Mouse (Mus musculus): Measurements from ENCODE around the gene Alk.

Alk gene

DNA sequence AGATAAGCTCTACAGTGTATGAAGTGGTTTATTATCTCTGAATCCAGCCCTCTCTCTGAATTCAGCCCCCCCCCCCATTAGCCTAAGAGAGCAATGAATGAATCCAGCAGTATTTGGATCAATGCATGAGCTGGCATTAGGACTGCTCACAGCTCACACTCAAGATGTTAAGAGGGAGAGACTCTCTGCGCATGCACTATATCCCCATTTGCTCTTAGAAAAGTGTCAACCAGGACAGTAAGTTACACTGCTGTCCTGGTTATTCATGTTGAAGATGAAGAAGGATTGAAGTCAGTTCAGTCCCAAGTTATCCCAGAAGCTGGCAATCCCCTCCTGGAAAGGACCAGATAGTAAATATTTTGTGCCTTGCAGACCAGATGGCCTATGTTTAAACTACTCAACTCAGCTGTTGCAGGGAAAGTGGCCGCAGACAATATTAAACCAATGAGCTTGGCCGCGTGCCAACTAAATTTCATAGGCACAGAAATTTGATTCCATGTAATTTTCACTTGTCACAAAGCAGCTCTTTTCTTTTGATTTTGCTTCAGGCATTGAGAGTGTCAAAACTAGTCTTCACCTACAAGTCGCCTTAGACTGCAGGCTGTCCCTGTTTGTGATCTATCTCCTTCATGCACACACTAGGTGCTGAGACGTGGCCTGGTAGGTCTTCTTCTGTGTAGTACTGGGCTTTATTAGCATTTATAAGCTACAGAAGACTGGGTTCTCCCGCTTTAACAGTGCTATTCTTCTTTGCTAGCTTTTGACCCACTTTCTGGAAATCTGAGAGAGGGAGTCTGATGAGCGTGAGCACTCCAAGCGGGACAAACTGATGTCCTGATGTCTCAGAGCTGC, 339.0 kb downstream of the Alk start:
- DNase-seq (ENCODE audit: low read depth): no peak

DNA sequence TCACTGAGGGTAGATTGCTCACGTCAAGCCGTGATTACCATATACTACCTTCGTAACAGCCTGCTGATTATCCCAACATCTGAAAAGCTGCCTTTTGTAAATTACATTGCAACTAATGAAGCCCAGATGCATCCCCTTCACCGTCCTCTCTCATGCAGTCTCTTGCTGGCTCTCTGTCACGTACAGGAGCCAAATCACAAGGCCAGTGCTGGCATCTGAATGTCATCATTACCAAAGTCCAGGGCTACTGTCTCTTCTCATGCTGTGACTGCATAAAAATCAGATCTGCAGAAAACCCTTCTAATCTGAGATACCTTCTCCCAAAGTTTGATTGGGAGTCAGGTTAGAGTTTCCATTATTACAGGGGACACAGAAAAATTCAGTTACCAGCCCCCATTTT, 351.0 kb downstream of the Alk start:
- no peak for DNase-seq (ENCODE audit: low read depth)

GRCm38 (mm10) chr17:72251554-72251953, 352.9 kb downstream of the Alk start:
- DNase-seq (ENCODE audit: low read depth): no peak

- no peak for DNase-seq (ENCODE audit: low read depth)
Observed at GRCm38 (mm10) chr17:72250482-72251405, 353.7 kb downstream of the Alk start.

GRCm38 (mm10) chr17:72242036-72242435, 362.4 kb downstream of the Alk start:
- DNase-seq (ENCODE audit: low read depth): peak; percentile 60

DNA sequence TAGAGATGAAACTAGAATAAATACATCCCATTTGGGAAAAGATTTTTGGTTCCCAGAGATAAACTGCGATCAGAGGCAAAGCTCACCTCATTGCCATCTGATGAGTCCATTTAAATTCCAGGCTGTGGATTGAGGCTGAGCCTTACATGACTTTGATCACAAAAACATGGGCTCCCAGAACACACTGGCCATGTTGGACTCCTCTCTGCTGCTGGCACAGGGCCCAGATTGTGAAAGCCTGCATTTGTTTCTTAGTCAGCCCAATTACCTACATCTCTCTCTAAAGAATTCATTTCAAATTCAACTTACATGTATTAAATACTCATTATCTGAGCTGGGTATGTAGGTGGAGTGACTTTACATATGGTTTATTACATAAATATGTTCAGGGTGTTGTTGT, 367.1 kb downstream of the Alk start:
- peak; percentile 43 for DNase-seq (ENCODE audit: low read depth)

DNA sequence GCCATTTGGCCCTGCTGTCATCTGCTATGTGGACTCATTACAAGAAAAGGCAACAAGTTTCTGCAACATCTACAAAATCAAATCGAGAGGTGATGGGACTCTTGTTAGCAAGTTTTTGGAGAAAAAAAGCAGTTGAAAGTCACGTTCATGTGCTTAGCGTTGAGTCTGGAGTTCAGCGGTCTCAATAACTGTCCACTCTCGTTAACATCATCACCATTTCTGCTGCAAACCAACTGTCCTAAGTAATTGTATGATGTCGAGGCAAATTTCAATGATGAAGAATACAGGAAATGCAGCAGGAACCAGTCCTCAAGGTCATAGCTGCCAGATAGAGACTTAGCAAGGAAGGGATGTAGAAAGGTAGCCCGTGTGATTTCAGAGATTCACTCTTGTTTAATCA, 373.5 kb downstream of the Alk start:
- no peak for DNase-seq (ENCODE audit: low read depth)

- no peak for DNase-seq (ENCODE audit: low read depth)
Observed at GRCm38 (mm10) chr17:72218816-72219215, 385.6 kb downstream of the Alk start.

DNA sequence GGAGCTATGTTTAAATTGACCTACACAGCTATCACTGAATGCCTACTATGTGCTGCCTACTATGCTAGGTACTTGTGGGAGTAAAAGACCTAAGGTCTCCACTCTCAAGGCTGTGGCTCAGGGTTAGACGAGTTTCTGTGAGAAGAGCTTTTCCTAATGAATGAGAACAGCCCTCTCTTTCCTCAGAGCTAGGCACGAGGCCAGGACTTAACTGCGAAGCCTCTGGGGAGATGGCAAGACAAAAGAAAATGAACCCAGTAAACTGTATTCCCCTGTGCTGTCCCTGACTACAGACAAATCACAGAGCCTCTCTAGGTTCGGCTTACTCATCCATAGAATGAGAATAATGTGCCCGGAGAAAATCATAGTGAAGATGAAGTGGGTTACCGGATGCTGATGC, 406.9 kb downstream of the Alk start:
- no peak for DNase-seq (ENCODE audit: low read depth)

DNA sequence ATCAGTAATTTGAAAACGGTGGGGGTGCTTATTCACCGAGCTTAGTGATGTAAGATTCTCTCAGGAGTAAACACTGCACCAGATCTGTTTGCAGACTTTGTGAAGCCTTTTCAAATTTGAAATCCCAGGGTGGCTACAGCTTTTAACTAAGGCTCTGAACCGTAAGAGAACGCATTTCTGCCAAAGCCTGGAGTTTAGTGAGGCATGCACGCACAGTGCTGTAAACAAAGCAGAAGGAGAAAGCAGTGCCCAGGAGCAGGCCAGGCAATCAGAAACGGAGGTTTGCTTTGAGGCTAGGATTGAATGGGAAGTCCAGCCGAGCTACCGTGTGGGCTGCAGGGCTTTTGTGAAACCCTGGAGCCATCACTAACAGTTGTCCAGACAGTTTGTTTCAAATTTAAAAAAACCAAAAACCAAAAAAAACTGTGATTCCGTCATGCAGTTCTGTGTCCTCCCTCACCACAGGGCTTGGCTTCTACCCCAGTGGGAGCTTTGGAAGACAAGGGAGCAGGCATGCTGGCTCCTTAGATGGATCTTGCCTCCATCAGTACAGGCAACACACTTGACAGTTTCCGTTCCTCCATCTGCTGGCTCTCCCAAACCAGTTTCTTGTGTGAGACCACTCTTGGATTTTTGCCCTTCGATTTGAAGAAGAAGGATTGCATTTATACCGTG, 409.3 kb downstream of the Alk start:
- no peak for DNase-seq (ENCODE audit: low read depth)

DNA sequence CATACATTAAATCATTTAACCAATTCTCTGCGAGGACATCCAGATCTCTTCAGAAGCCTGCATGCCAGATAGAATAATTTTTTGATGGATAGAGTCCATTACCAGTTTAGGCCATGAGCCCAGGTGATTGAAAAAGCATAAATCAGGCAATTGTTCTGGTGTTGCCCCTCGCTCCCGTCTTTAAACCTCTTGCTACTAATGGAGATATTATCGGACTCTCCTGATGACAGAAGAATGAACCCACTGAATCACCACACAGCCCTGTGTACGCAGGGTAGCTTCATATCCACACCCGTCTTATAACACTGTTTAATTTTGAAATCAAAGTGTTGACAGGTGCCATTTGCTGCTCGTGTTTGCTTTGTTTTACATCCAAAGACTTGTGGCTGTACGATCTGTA, 413.9 kb downstream of the Alk start:
- no peak for DNase-seq (ENCODE audit: low read depth)

DNA sequence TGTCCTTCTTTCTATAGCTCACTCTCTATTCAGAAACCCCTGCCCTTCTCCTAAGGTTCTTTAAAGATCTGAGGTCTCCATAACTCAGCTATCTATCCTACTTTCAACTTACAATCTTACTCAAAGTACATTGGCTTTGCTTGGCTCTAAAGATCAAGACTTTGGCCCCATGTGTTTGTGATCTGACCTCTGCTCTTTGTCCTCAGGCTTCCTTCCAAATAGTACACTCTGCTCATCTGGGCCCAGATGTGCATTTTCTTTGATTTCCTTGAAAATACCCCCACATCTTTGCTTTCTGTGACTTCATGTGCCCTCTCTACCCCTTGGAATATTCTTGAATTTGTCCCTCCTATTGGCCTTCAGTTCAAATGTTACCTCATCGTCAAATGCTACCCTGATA, 417.4 kb downstream of the Alk start:
- DNase-seq (ENCODE audit: low read depth): no peak

- DNase-seq (ENCODE audit: low read depth): no peak
Observed at GRCm38 (mm10) chr17:72182414-72182813, 422.0 kb downstream of the Alk start.

GRCm38 (mm10) chr17:72180200-72180599, 424.2 kb downstream of the Alk start:
- DNase-seq (ENCODE audit: low read depth): no peak

DNA sequence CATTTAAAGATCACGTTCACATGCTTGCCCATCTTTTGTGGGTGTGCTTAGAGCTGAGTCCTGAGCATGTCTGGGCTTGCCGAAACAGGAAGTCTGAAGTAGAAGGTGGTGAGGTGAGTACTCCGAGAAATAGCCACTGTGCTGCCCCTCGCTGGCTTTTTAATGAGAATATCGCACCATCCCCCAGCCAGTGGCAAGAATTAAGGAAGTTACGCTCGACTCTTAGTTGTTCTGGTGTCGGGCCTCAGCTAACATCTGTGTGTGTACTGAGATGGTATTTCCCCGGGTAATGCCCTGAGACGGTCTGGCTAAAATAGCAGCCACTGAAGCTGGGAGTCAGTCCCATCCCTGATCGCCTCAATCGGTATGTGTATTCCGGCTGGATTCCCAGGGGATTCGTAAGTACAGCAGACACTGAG, 424.7 kb downstream of the Alk start:
- no peak for DNase-seq (ENCODE audit: low read depth)

- no peak for DNase-seq (ENCODE audit: low read depth)
Observed at GRCm38 (mm10) chr17:72173778-72174177, 430.6 kb downstream of the Alk start.

DNA sequence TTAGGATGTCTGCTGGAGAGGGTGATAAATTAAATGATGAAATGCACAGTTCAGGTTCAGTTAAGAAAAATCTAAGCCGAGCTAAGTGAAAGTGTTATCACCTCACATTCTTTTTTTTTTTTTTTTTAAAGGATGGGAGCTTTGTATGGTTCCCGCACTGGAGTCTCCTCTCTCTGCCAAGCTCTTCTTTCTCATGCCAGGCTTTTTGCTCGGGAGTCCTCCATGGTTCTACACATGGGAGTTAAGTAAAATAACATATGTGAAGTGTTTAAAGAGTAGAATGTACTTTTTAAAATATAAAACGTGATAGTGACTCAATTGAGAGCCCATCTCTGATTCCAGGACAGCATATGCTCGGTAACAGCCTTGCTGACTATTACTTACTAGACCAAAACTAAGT, 436.3 kb downstream of the Alk start:
- no peak for DNase-seq (ENCODE audit: low read depth)

DNA sequence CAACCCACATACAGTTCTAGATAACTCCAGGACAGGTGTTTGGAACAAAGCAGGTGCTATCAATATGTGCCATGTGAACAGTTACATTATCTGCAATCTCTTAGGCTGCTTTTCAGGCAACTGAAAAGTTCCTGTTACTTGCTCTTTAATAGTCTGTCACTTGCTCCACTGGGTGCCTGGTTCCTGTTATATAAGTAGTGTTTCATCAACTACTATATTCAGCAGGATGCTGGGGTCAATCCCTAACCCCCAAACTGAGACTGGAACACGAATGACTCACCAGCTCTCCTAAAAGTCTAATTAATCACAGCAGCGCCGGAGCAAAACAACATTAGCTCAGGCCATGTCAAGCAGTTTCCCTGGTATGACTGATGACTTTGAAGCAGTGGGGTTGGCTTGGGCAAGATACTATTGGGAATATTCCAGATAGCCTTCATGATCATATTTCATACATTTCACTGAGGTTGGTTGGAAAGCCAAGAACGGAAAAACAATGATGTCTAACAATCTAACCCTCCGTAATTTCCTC, 445.5 kb downstream of the Alk start:
- peak; percentile 66 for DNase-seq (ENCODE audit: low read depth)

- DNase-seq (ENCODE audit: low read depth): peak; percentile 12
Observed at GRCm38 (mm10) chr17:72157830-72158629, 446.4 kb downstream of the Alk start.

GRCm38 (mm10) chr17:72153038-72153437, 451.4 kb downstream of the Alk start:
- no peak for DNase-seq (ENCODE audit: low read depth)

- DNase-seq (ENCODE audit: low read depth): no peak
Observed at GRCm38 (mm10) chr17:72144946-72145598, 459.4 kb downstream of the Alk start.

All from NIH3T3 (cell line).